Mouse (Mus musculus) layer of hippocampus, adult 9-10 months (tissue): Measurements from ENCODE around the gene Prr22.

Source experiments
- DNase-seq: peaks from one replicate; pipeline ENCODE4 v3.0.0; 2022; ENCODE audit warnings: low spot score

The Prr22 gene

DNA sequence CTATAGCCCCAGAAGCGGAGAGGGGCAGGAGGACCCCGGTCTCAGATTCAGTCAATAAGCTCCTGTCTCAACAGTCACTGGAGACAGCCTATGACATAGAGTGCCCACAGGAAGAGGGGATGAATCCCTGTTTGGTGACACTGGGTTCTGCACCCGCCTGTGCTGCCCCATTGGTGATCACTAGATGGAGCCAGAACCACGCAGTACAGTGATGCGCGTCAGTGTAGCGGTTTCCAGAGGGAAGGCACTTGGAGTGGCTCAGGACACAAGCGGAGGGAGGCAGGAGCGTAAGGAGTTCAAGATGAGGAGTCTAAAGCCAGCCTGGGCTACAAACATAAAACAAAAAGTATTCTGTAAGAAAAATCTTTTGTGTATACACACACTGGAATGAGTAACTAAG, 38.5 kb downstream of the Prr22 start:
- DNase-seq, result peak; percentile 75

- peak; percentile 39 for DNase-seq
Measured at GRCm38 (mm10) chr17:56810245-56810644, 40.2 kb downstream of the Prr22 start.

- peak; percentile 63 for DNase-seq
Measured at GRCm38 (mm10) chr17:56814316-56815056, 44.4 kb downstream of the Prr22 start.

GRCm38 (mm10) chr17:56815057-56815345, 45.0 kb downstream of the Prr22 start:
- no peak for DNase-seq

GRCm38 (mm10) chr17:56818067-56818636, 48.1 kb downstream of the Prr22 start:
- no peak for DNase-seq

- no peak for DNase-seq
Measured at GRCm38 (mm10) chr17:56819032-56819545, 49.0 kb downstream of the Prr22 start.

GRCm38 (mm10) chr17:56819694-56820111, 49.7 kb downstream of the Prr22 start:
- DNase-seq, result no peak
